Mouse (Mus musculus) hindbrain, embryonic 10.5 days (tissue): ENCODE measurements at regions not wholly inside any gene's neighbourhood (a gene's known extent, or its start where the extent isn't known, plus 50 kb on each side); places are given as distances from the start of the nearest gene placed in this dataset.
"Not testable (repeated sequence)": the region's sequence is repeated elsewhere in the genome, so short reads cannot be mapped to it uniquely, and the experiment has no call there.

Source experiments
- DNase-seq: peaks from one replicate; pipeline ENCODE4 v3.0.0-alpha.2; 2017; ENCODE audit warnings: low spot score
- H3K27ac ChIP-seq: fragments of 300-500 bp; sonication (generic); 2 replicates; pipeline ENCODE4 v1.5.1; 2016; ENCODE audit warnings: mild to moderate bottlenecking, moderate library complexity
- H3K27me3 ChIP-seq: fragments of 300-500 bp; sonication (generic); 2 replicates; pipeline ENCODE4 v1.6.1; 2016; ENCODE audit warnings: mild to moderate bottlenecking; ENCODE audit not compliant: poor library complexity, insufficient read depth, severe bottlenecking
- H3K36me3 ChIP-seq: fragments of 300-500 bp; sonication (generic); 2 replicates; pipeline ENCODE4 v1.6.1; 2016; ENCODE audit warnings: mild to moderate bottlenecking, moderate library complexity
- H3K4me1 ChIP-seq: fragments of 300-500 bp; sonication (generic); replicated peaks from 2 replicates; pipeline ENCODE4 v1.6.1; 2016; ENCODE audit warnings: mild to moderate bottlenecking
- H3K4me3 ChIP-seq: fragments of 300-500 bp; sonication (generic); 2 replicates; pipeline ENCODE4 v1.5.1; 2016; ENCODE audit warnings: mild to moderate bottlenecking, moderate library complexity
- H3K9me3 ChIP-seq: fragments of 300-500 bp; sonication (generic); 2 replicates; pipeline ENCODE4 v1.6.1; 2016; ENCODE audit warnings: mild to moderate bottlenecking, moderate library complexity
- WGBS: fragments of 180-500 bp; shearing (Covaris S2); methylation state at CpG from one replicate; pipeline ENCODE4 v1.1.7; 2016; 5-methylcytosine and 5-hydroxymethylcytosine counted together

- Histone ChIP-seq H3K36me3 (no peaks in the 10 kb centered on the region), H3K4me1 (no peaks in the 10 kb centered on the region), H3K27me3 (no peaks in the 10 kb centered on the region), H3K4me3 (no peak overlapping the region), H3K9me3 (no peaks in the 10 kb centered on the region), H3K27ac (no peak overlapping the region)
- 89% methylated on average over 2 of the region's 2 CpGs for WGBS
- DNase-seq: no peak
Observed at GRCm38 (mm10) chr4:69548104-69548503, 593.9 kb upstream of the Brinp1 start.

GRCm38 (mm10) chr4:69538172-69538908 is 584.1 kb upstream of the Brinp1 start:
- 85% methylated on average over 6 of the region's 6 CpGs for WGBS
- no peak for DNase-seq
- H3K9me3 ChIP-seq: no peaks in the 10 kb centered on the region

GRCm38 (mm10) chr4:69533107-69533506 is 578.9 kb upstream of the Brinp1 start:
- no peaks in the 10 kb centered on the region for H3K9me3 ChIP-seq
- no peaks in the 10 kb centered on the region for H3K27me3 ChIP-seq
- H3K4me3 ChIP-seq: no peak overlapping the region
- H3K36me3 ChIP-seq: no peaks in the 10 kb centered on the region
- 68% methylated on average over 3 of the region's 3 CpGs for WGBS
- H3K4me1 ChIP-seq: no peaks in the 10 kb centered on the region
- DNase-seq: no peak
- no peak overlapping the region for H3K27ac ChIP-seq

More at GRCm38 (mm10) chr4:69538172-69538908, 584.1 kb upstream of the Brinp1 start:
- no peaks in the 10 kb centered on the region for H3K4me1 ChIP-seq
- no peak overlapping the region for H3K27ac ChIP-seq
- H3K36me3 ChIP-seq: no peaks in the 10 kb centered on the region
- H3K4me3 ChIP-seq: no peak overlapping the region
- no peaks in the 10 kb centered on the region for H3K27me3 ChIP-seq

GRCm38 (mm10) chr4:69523112-69523511 is 568.9 kb upstream of the Brinp1 start:
- DNase-seq: no peak
- Histone ChIP-seq H3K27ac (no peak overlapping the region), H3K4me1 (no peaks in the 10 kb centered on the region), H3K27me3 (no peaks in the 10 kb centered on the region), H3K9me3 (no peaks in the 10 kb centered on the region), H3K36me3 (no peaks in the 10 kb centered on the region), H3K4me3 (no peak overlapping the region)
- WGBS: 91% methylated on average over 2 of the region's 2 CpGs

- Histone ChIP-seq H3K36me3 (no peaks in the 10 kb centered on the region), H3K4me3 (no peak overlapping the region), H3K9me3 (no peaks in the 10 kb centered on the region), H3K4me1 (no peaks in the 10 kb centered on the region), H3K27me3 (no peaks in the 10 kb centered on the region), H3K27ac (no peak overlapping the region)
- DNase-seq: no peak
- 80% methylated on average over 4 of the region's 4 CpGs for WGBS
Observed at GRCm38 (mm10) chr4:69508281-69508680, 554.1 kb upstream of the Brinp1 start.

- WGBS: 85% methylated on average over 1 of the region's 1 CpGs
Observed at GRCm38 (mm10) chr4:69471200-69471599, 517.0 kb upstream of the Brinp1 start.

GRCm38 (mm10) chr4:69459990-69460389 is 505.8 kb upstream of the Brinp1 start:
- no peaks in the 10 kb centered on the region for H3K9me3 ChIP-seq
- no peaks in the 10 kb centered on the region for H3K36me3 ChIP-seq
- H3K27ac ChIP-seq: no peak overlapping the region
- no peaks in the 10 kb centered on the region for H3K27me3 ChIP-seq
- H3K4me3 ChIP-seq: no peak overlapping the region
- H3K4me1 ChIP-seq: no peaks in the 10 kb centered on the region
- DNase-seq: no peak

More at GRCm38 (mm10) chr4:69471200-69471599, 517.0 kb upstream of the Brinp1 start:
- no peaks in the 10 kb centered on the region for H3K27me3 ChIP-seq
- no peaks in the 10 kb centered on the region for H3K9me3 ChIP-seq
- H3K4me1 ChIP-seq: 0 out of 2 replicates have a peak, but pooled peaks cover 6% of the 10 kb centered on the region
- no peak overlapping the region for H3K27ac ChIP-seq
- no peak for DNase-seq
- H3K36me3 ChIP-seq: no peaks in the 10 kb centered on the region
- no peak overlapping the region for H3K4me3 ChIP-seq

- H3K27ac ChIP-seq: no peak overlapping the region
- no peaks in the 10 kb centered on the region for H3K27me3 ChIP-seq
- H3K4me3 ChIP-seq: no peak overlapping the region
- H3K4me1 ChIP-seq: no peaks in the 10 kb centered on the region
- no peaks in the 10 kb centered on the region for H3K36me3 ChIP-seq
- WGBS: 93% methylated on average over 4 of the region's 4 CpGs
- no peaks in the 10 kb centered on the region for H3K9me3 ChIP-seq
- no peak for DNase-seq
Observed at GRCm38 (mm10) chr4:69456420-69456819, 502.2 kb upstream of the Brinp1 start.

GRCm38 (mm10) chr4:69446161-69446560 is 492.0 kb upstream of the Brinp1 start:
- Histone ChIP-seq H3K27me3 (no peaks in the 10 kb centered on the region), H3K4me3 (no peak overlapping the region), H3K27ac (no peak overlapping the region), H3K36me3 (no peaks in the 10 kb centered on the region), H3K4me1 (no peaks in the 10 kb centered on the region), H3K9me3 (no peaks in the 10 kb centered on the region)
- 87% methylated on average over 6 of the region's 6 CpGs for WGBS
- DNase-seq: no peak

GRCm38 (mm10) chr4:69443956-69444355 is 489.8 kb upstream of the Brinp1 start:
- Histone ChIP-seq H3K27ac (no peak overlapping the region), H3K27me3 (no peaks in the 10 kb centered on the region), H3K4me1 (no peaks in the 10 kb centered on the region), H3K36me3 (no peaks in the 10 kb centered on the region), H3K4me3 (no peak overlapping the region), H3K9me3 (no peaks in the 10 kb centered on the region)
- no peak for DNase-seq
- WGBS: 90% methylated on average over 2 of the region's 2 CpGs

GRCm38 (mm10) chr4:69435390-69435789 is 481.2 kb upstream of the Brinp1 start:
- H3K27me3 ChIP-seq: no peaks in the 10 kb centered on the region
- no peak overlapping the region for H3K27ac ChIP-seq
- no peak overlapping the region for H3K4me3 ChIP-seq
- H3K4me1 ChIP-seq: no peaks in the 10 kb centered on the region
- no peaks in the 10 kb centered on the region for H3K36me3 ChIP-seq
- no peaks in the 10 kb centered on the region for H3K9me3 ChIP-seq
- 91% methylated on average over 9 of the region's 9 CpGs for WGBS
- no peak for DNase-seq

GRCm38 (mm10) chr4:69410411-69410810 is 456.2 kb upstream of the Brinp1 start:
- not testable (repeated sequence) for H3K36me3 ChIP-seq, H3K9me3 ChIP-seq, H3K27me3 ChIP-seq, H3K27ac ChIP-seq, DNase-seq, H3K4me3 ChIP-seq, H3K4me1 ChIP-seq
- 95% methylated on average over 23 of the region's 23 CpGs for WGBS

- Histone ChIP-seq H3K9me3 (no peaks in the 10 kb centered on the region), H3K36me3 (no peaks in the 10 kb centered on the region), H3K27ac (no peak overlapping the region), H3K27me3 (no peaks in the 10 kb centered on the region), H3K4me3 (no peak overlapping the region), H3K4me1 (no peaks in the 10 kb centered on the region)
- DNase-seq: no peak
- 82% methylated on average over 3 of the region's 3 CpGs for WGBS
Observed at GRCm38 (mm10) chr4:69395451-69395850, 441.3 kb upstream of the Brinp1 start.

GRCm38 (mm10) chr4:69383318-69383717 is 429.1 kb upstream of the Brinp1 start:
- H3K36me3 ChIP-seq: no peaks in the 10 kb centered on the region
- H3K4me3 ChIP-seq: no peak overlapping the region
- DNase-seq: no peak
- H3K27me3 ChIP-seq: no peaks in the 10 kb centered on the region
- H3K4me1 ChIP-seq: no peaks in the 10 kb centered on the region
- no peaks in the 10 kb centered on the region for H3K9me3 ChIP-seq
- H3K27ac ChIP-seq: no peak overlapping the region
